Mouse (Mus musculus) layer of hippocampus, adult 9-11 months (tissue): Measurements from ENCODE around the gene Cdc34.

Experiments used
- DNase-seq: peaks from one replicate; pipeline ENCODE4 v3.0.0; 2022

Gene Cdc34

GRCm38 (mm10) chr10:79723047-79723446, 41.1 kb downstream of the Cdc34 start:
- DNase-seq = no peak

- no peak for DNase-seq
These were observed 41.7 kb downstream of the Cdc34 start for GRCm38 (mm10) chr10:79723692-79724091.

DNA sequence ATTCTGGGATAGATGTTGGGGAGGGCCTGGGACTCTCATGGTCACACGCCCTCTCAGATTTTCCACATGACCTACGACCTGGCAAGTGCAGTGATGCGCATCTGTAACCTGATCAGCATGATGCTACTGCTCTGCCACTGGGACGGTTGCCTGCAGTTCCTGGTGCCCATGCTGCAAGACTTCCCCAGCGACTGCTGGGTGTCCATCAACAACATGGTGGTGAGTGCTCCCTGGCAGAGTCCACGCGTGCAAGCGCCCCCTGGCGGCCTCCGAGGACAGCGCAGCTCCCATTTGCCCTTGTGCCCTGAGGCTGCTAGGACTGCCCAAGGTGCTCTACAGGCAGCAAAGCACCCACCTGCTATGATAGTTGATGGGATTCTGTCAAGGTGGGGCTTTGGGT, 44.1 kb downstream of the Cdc34 start:
- no peak for DNase-seq

DNA sequence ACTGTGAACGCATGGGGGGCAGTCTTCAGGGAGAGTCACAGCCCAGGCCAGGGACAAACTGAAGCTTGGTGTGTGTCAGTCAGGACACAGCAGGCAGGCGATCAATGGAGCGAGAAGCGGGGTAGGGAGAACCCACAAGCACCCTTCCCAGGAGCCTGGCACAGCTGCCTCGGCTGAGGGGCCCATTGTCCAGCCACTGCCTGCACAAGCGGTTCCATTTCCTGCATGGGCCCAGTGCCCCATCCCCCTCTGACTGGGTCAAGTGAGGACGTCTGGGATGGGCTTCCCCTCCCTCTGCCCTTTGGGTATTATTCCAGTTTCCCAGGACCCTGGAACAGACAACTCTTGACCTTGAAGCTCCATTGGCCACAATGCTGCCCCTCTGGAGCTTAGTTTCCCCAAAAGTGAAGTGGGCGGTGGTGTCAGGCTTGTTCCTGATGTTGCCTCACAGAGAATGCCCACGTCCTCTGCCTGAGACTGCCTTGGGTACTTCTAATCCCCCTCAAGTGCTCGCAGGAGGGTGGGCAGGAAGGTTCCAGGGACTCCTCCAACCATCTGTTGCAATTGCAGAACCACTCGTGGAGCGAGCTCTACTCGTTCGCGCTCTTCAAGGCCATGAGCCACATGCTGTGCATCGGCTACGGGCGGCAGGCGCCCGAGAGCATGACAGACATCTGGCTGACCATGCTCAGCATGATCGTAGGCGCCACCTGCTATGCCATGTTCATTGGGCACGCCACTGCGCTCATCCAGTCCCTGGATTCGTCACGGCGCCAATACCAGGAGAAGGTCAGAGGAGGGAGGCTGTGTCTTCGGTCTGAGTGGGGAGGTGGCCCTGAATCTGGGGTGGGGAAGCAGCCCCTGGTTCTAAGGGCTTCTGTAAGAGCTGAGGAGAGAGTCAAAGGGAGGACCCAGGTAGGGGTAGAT, 46.6 kb downstream of the Cdc34 start:
- DNase-seq = peak; percentile 78

GRCm38 (mm10) chr10:79729357-79729965, 47.5 kb downstream of the Cdc34 start:
- peak; percentile 84 for DNase-seq

- no peak for DNase-seq
These were observed 50.5 kb downstream of the Cdc34 start for GRCm38 (mm10) chr10:79732500-79732899.

DNA sequence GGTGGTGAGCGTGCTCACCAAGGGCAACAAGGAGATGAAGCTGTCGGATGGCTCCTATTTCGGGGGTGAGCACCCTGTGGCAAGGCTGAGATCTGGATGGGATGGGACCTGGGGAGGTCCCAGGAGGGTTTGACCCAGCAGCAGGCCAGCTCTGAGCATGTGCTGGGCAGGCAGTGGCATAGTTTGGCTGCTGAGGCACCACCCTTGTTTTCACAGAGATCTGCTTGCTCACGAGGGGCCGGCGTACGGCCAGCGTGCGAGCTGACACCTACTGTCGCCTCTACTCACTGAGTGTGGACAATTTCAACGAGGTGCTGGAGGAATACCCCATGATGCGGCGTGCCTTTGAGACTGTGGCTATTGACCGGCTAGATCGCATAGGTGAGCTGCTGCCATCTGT, 51.9 kb downstream of the Cdc34 start:
- no peak for DNase-seq

- DNase-seq = no peak
These were observed 53.4 kb downstream of the Cdc34 start for GRCm38 (mm10) chr10:79735361-79735760.

GRCm38 (mm10) chr10:79736706-79737105, 54.7 kb downstream of the Cdc34 start:
- DNase-seq = no peak
